Mouse (Mus musculus) testis, adult 2 months (tissue): ENCODE results near the gene 4930596D02Rik. TPM values are rescaled to one million over a fixed set of nuclear protein-coding genes. Genes with fewer than 3 reads are reported as not detected.

ENCODE experiments used
- H3K27ac ChIP-seq: fragments of 200-500 bp; 2 replicates; pipeline ENCODE4 v1.5.1; 2012; ENCODE audit warnings: low read depth, low read length; ENCODE audit not compliant: control insufficient read depth, insufficient read depth
- H3K27me3 ChIP-seq: fragments of 200-500 bp; 2 replicates; pipeline ENCODE4 v1.6.1; 2012; ENCODE audit warnings: mild to moderate bottlenecking, low read length, moderate library complexity; ENCODE audit not compliant: control insufficient read depth, insufficient read depth
- H3K36me3 ChIP-seq: fragments of 200-500 bp; 2 replicates; pipeline ENCODE4 v1.6.1; 2012; ENCODE audit warnings: mild to moderate bottlenecking, low read length; ENCODE audit not compliant: control insufficient read depth, insufficient read depth
- H3K4me1 ChIP-seq: fragments of 200-500 bp; 2 replicates; pipeline ENCODE4 v1.6.1; 2012; ENCODE audit warnings: low read length; ENCODE audit not compliant: control insufficient read depth, insufficient read depth
- H3K4me3 ChIP-seq: fragments of 200-500 bp; 2 replicates; pipeline ENCODE4 v1.5.1; 2012; ENCODE audit warnings: low read depth, mild to moderate bottlenecking, low read length, moderate library complexity, mixed read lengths; ENCODE audit not compliant: control insufficient read depth
- CTCF ChIP-seq: fragments of 200-500 bp; IDR thresholded peaks from 2 replicates; pipeline ENCODE4 v1.5.1; 2012; ENCODE audit warnings: low read depth, mild to moderate bottlenecking, inconsistent platforms, low read length, moderate library complexity; ENCODE audit not compliant: control insufficient read depth, insufficient read depth, insufficient replicate concordance
- POLR2A ChIP-seq: fragments of 200-500 bp; IDR thresholded peaks from 2 replicates; pipeline ENCODE4 v1.6.1; 2012; ENCODE audit warnings: low read depth, mild to moderate bottlenecking, inconsistent platforms, low read length, moderate library complexity; ENCODE audit not compliant: control insufficient read depth
- polyA plus RNA-seq: library from polyadenylated mRNA; depleted of rRNA; stranded (reverse); fragments of >200 nt; gene quantifications from 2 replicates; pipeline ENCODE4 v1.2.3, GENCODE M21; 2012; rRNA removed

The 4930596D02Rik gene
- polyA plus RNA-seq, result 60.6 and 65.4 TPM in 2 replicates

DNA sequence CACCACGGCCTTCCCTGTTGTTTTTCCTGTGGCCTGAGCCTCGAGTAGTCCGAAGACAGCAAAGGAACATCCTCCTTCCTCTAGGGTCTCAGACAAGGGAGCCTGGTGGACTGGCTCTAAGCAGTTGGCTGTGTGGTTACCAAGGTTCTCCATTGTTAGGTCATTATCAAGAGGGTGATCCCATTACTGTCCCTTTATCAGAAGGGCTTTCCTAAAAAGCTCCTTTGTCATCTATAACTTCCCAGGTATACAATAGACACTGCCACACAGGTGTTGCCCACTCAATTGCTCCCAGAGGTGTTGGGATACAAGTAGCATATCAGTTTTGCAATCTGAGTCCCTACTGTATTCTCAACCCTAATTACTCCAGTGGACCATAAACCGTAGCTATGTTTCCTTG is at the start of gene 4930596D02Rik:
TSS of gene 4930596D02Rik (minus strand) at position 101 of the 400 bp plus-strand sequence.
- Histone ChIP-seq H3K4me3 (peak within 1 kb of the TSS; percentile 85), H3K36me3 (no peaks in the 10 kb centered on the region), H3K27ac (peak within 1 kb of the TSS; percentile 12; the same call in 1 of the 2 replicates), H3K4me1 (no peaks in the 10 kb centered on the region), H3K27me3 (no peaks in the 10 kb centered on the region)
- TF ChIP-seq CTCF (no peak), POLR2A (no peak)

- Histone ChIP-seq H3K27me3 (no peaks in the 10 kb centered on the region), H3K27ac (no peak overlapping the region), H3K36me3 (no peaks in the 10 kb centered on the region), H3K4me3 (no peak overlapping the region), H3K4me1 (no peaks in the 10 kb centered on the region)
- TF ChIP-seq POLR2A (no peak), CTCF (no peak)
Observed at GRCm38 (mm10) chr14:35853254-35853653, 41.5 kb upstream of the 4930596D02Rik start.

DNA sequence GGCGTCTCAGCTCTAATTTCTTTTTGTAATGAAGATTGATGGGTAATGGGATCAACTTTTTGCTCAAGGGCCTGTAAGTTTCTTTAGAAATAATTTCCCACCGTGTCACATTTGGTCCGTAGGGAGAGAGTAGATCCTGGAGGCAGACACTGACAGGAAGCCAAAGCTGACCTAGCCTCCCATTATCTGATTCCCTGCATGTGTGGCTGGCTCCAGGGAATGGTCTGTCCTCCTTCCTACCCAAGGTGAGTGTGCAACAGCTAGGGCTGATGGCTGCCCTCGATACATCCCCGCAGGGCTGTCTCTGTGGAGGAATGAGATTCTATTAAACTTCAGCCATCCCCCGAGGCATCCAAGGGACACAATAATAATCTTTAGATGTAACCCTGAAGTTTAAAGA is 33.5 kb upstream of the 4930596D02Rik start:
- H3K27me3 ChIP-seq, result no peaks in the 10 kb centered on the region
- H3K4me1 ChIP-seq, result no peaks in the 10 kb centered on the region
- H3K36me3 ChIP-seq, result no peaks in the 10 kb centered on the region
- no peak overlapping the region for H3K4me3 ChIP-seq
- TF ChIP-seq POLR2A (no peak), CTCF (no peak)
- no peak overlapping the region for H3K27ac ChIP-seq

- H3K4me3 ChIP-seq, result no peak overlapping the region
- no peaks in the 10 kb centered on the region for H3K27me3 ChIP-seq
- TF ChIP-seq POLR2A (no peak), CTCF (no peak)
Observed at GRCm38 (mm10) chr14:35842111-35842721, 30.4 kb upstream of the 4930596D02Rik start.

GRCm38 (mm10) chr14:35792656-35793213 is 19.0 kb downstream of the 4930596D02Rik start:
- Histone ChIP-seq H3K27ac (no peak overlapping the region), H3K4me3 (no peak overlapping the region), H3K4me1 (no peaks in the 10 kb centered on the region), H3K27me3 (no peaks in the 10 kb centered on the region), H3K36me3 (no peaks in the 10 kb centered on the region)
- TF ChIP-seq POLR2A, result no peak

More at GRCm38 (mm10) chr14:35842111-35842721, 30.4 kb upstream of the 4930596D02Rik start:
- H3K36me3 ChIP-seq, result no peaks in the 10 kb centered on the region
- no peaks in the 10 kb centered on the region for H3K4me1 ChIP-seq
- no peak overlapping the region for H3K27ac ChIP-seq

- Histone ChIP-seq H3K27ac (no peak overlapping the region), H3K36me3 (no peaks in the 10 kb centered on the region), H3K4me3 (no peak overlapping the region), H3K4me1 (no peaks in the 10 kb centered on the region), H3K27me3 (no peaks in the 10 kb centered on the region)
- TF ChIP-seq CTCF (no peak), POLR2A (no peak)
Observed at GRCm38 (mm10) chr14:35780033-35780432, 31.7 kb downstream of the 4930596D02Rik start.

GRCm38 (mm10) chr14:35773306-35773705 is 38.5 kb downstream of the 4930596D02Rik start:
- Histone ChIP-seq H3K4me3 (no peak overlapping the region), H3K4me1 (no peaks in the 10 kb centered on the region), H3K27me3 (no peaks in the 10 kb centered on the region), H3K27ac (no peak overlapping the region), H3K36me3 (no peaks in the 10 kb centered on the region)
- TF ChIP-seq POLR2A (no peak), CTCF (no peak)
